Mouse (Mus musculus): ENCODE measurements at regions not wholly inside any gene's neighbourhood (a gene's known extent, or its start where the extent isn't known, plus 50 kb on each side); places are given as distances from the start of the nearest gene placed in this dataset.

GRCm38 (mm10) chr5:64683419-64683818, 119.8 kb upstream of the Klf3 start:
- ATAC-seq (replicated peaks; ENCODE audit: insufficient number of reproducible peaks, insufficient read depth, low FRiP score, low read depth), result no peak
- no peaks in the 10 kb centered on the region for H3K9me3 ChIP-seq (replicated peaks)
- WGBS, result 81% methylated on average over 4 of the region's 4 CpGs
- H3K9ac ChIP-seq, result no peak overlapping the region
- no peak overlapping the region for H3K4me2 ChIP-seq
- no peaks in the 10 kb centered on the region for H3K27me3 ChIP-seq
- H3K4me3 ChIP-seq, result no peak overlapping the region
- H3K36me3 ChIP-seq, result no peaks in the 10 kb centered on the region
- no peak overlapping the region for H3K27ac ChIP-seq
- peaks cover 13% of the 10 kb centered on the region; the same call in 1 of the 2 replicates for H3K4me1 ChIP-seq (replicated peaks)

GRCm38 (mm10) chr5:64684275-64684674, 118.9 kb upstream of the Klf3 start:
- ATAC-seq (replicated peaks; ENCODE audit: insufficient number of reproducible peaks, insufficient read depth, low FRiP score, low read depth), result no peak
- Histone ChIP-seq H3K4me1 (replicated peaks) (peaks cover 13% of the 10 kb centered on the region; the same call in 1 of the 2 replicates), H3K9ac (no peak overlapping the region), H3K4me2 (no peak overlapping the region), H3K27me3 (no peaks in the 10 kb centered on the region), H3K36me3 (no peaks in the 10 kb centered on the region), H3K9me3 (replicated peaks) (no peaks in the 10 kb centered on the region), H3K4me3 (no peak overlapping the region), H3K27ac (no peak overlapping the region)
- WGBS, result 69% methylated on average over 5 of the region's 5 CpGs

DNA sequence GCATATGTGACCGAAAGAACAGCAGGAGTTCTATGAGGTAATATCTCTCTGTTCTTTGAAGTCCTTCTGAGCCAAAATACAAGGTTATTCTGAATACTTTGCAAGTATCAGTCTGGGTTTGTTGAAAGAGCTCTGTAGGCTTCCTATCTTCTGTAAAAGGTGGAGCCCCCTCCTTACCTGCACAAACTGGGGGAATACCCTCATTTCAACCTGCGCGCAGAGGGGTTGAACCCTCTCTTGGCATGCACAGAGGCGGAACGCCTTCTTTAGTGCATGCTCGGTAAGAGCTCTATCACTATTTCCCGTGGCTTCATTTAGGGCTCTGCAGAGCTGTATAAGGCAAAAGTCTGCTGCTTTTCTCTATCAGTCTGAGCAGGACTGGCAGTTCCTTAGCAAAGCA, 113.0 kb upstream of the Klf3 start:
- no peaks in the 10 kb centered on the region for H3K9me3 ChIP-seq (replicated peaks)
- H3K9ac ChIP-seq, result no peak overlapping the region
- H3K27me3 ChIP-seq, result no peaks in the 10 kb centered on the region
- ATAC-seq (replicated peaks; ENCODE audit: insufficient number of reproducible peaks, insufficient read depth, low FRiP score, low read depth), result no peak
- no peak overlapping the region for H3K4me3 ChIP-seq
- 80% methylated on average over 7 of the region's 7 CpGs for WGBS
- no peaks in the 10 kb centered on the region for H3K4me1 ChIP-seq (replicated peaks)
- H3K36me3 ChIP-seq, result no peaks in the 10 kb centered on the region
- no peak overlapping the region for H3K27ac ChIP-seq
- H3K4me2 ChIP-seq, result no peak overlapping the region

DNA sequence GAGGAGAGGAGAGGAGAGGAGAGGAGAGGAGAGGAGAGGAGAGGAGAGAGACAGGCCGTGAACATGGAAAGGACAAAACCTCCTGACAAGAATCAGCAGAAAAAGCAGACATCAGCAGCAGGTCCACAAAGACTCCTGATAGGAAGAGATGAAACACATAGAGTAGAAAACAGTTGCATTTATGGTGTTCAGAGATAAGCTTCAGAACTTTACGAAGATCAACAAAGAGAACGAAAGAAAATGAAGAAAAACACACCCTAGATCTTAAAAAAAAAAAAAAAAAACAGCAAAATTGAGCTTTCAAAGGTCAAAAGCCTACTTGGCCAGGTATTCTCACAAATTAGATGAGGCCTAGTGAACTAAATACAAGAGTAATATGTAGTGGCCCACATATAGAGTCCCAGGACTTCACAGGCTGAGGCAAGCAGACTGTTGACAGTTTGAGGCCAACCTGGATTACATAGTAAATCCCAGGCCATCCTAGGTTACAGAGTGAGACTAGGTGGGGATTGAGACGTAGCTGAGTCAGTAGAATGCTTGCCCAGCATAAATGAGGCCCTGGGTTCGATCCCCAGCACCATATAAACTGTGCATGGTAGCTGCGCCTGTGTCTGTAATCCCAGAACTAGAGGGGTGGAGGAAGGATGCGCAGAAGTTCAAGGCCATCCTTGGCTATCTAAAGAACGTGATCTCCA, 111.6 kb upstream of the Klf3 start:
- H3K27me3 ChIP-seq, result no peaks in the 10 kb centered on the region
- no peak overlapping the region for H3K9ac ChIP-seq
- H3K9me3 ChIP-seq (replicated peaks), result no peaks in the 10 kb centered on the region
- no peak overlapping the region for H3K4me2 ChIP-seq
- ATAC-seq (replicated peaks; ENCODE audit: insufficient number of reproducible peaks, insufficient read depth, low FRiP score, low read depth), result no peak
- no peaks in the 10 kb centered on the region for H3K36me3 ChIP-seq
- 91% methylated on average over 8 of the region's 8 CpGs for WGBS
- H3K4me1 ChIP-seq (replicated peaks), result no peaks in the 10 kb centered on the region
- no peak overlapping the region for H3K27ac ChIP-seq
- H3K4me3 ChIP-seq, result no peak overlapping the region

DNA sequence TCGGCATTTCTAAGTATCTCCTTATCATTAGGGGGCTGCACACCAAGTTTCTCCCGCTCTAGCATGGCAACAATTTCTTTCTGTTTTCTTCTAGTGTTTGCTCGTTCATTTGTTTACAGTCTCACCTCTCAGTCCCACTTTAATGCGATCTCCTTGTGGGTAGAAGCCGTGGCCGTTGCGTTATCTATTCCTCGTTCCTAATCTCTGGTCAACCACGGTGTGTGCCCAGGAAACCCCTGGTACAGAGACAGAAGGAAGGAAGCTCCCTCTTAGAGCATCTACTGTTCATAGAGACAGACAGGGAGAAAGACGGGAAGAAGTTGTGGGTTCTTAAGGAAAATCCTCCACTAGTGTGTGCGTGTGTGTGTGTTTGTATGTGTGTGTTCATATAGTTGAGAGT, 110.9 kb upstream of the Klf3 start:
- Histone ChIP-seq H3K36me3 (no peaks in the 10 kb centered on the region), H3K27me3 (no peaks in the 10 kb centered on the region), H3K4me2 (no peak overlapping the region), H3K9me3 (replicated peaks) (no peaks in the 10 kb centered on the region), H3K4me1 (replicated peaks) (no peaks in the 10 kb centered on the region), H3K9ac (no peak overlapping the region), H3K4me3 (no peak overlapping the region), H3K27ac (no peak overlapping the region)
- no peak for ATAC-seq (replicated peaks; ENCODE audit: insufficient number of reproducible peaks, insufficient read depth, low FRiP score, low read depth)
- WGBS, result 84% methylated on average over 11 of the region's 11 CpGs

GRCm38 (mm10) chr5:64693616-64694015, 109.6 kb upstream of the Klf3 start:
- Histone ChIP-seq H3K9ac (no peak overlapping the region), H3K9me3 (replicated peaks) (no peaks in the 10 kb centered on the region), H3K36me3 (no peaks in the 10 kb centered on the region), H3K4me2 (no peak overlapping the region), H3K27me3 (no peaks in the 10 kb centered on the region), H3K4me3 (no peak overlapping the region), H3K27ac (no peak overlapping the region), H3K4me1 (replicated peaks) (no peaks in the 10 kb centered on the region)
- no peak for ATAC-seq (replicated peaks; ENCODE audit: insufficient number of reproducible peaks, insufficient read depth, low FRiP score, low read depth)
- 60% methylated on average over 8 of the region's 8 CpGs for WGBS

- no peak overlapping the region for H3K27ac ChIP-seq
- H3K4me1 ChIP-seq (replicated peaks), result no peaks in the 10 kb centered on the region
- no peak overlapping the region for H3K4me3 ChIP-seq
- H3K36me3 ChIP-seq, result no peaks in the 10 kb centered on the region
- H3K9ac ChIP-seq, result no peak overlapping the region
- H3K4me2 ChIP-seq, result no peak overlapping the region
- H3K9me3 ChIP-seq (replicated peaks), result no peaks in the 10 kb centered on the region
- 90% methylated on average over 8 of the region's 8 CpGs for WGBS
- no peak for ATAC-seq (replicated peaks; ENCODE audit: insufficient number of reproducible peaks, insufficient read depth, low FRiP score, low read depth)
- H3K27me3 ChIP-seq, result no peaks in the 10 kb centered on the region
Observed at GRCm38 (mm10) chr5:64694606-64695005, 108.6 kb upstream of the Klf3 start.

- Histone ChIP-seq H3K9ac (no peak overlapping the region), H3K4me2 (no peak overlapping the region), H3K9me3 (replicated peaks) (no peaks in the 10 kb centered on the region), H3K27ac (no peak overlapping the region), H3K4me3 (no peak overlapping the region), H3K27me3 (no peaks in the 10 kb centered on the region), H3K4me1 (replicated peaks) (peaks cover 2% of the 10 kb centered on the region; the same call in 1 of the 2 replicates), H3K36me3 (no peaks in the 10 kb centered on the region)
- 82% methylated on average over 14 of the region's 14 CpGs for WGBS
- ATAC-seq (replicated peaks; ENCODE audit: insufficient number of reproducible peaks, insufficient read depth, low FRiP score, low read depth), result no peak
Observed at GRCm38 (mm10) chr5:64696099-64696498, 107.1 kb upstream of the Klf3 start.

DNA sequence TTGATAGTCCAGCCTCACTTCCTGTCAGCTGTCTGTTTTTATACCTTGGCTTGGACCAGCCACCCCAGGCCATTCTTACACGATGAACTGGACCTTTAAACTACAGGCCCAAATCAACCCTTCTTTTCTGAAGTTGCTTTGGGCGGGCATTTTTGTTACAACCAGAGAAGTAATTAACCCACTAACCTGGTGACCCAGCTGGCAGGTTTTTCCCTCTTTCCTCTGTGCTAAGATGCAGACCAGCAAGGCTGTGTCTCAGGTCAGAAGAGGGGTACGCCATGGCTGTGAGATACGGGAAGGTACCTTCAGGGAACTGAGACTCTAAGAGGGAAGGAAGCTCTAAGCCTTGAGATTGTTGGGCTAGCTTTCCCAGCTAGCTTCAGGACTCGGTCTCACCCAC, 105.7 kb upstream of the Klf3 start:
- Histone ChIP-seq H3K4me1 (replicated peaks) (peaks cover 14% of the 10 kb centered on the region), H3K9me3 (replicated peaks) (no peaks in the 10 kb centered on the region), H3K36me3 (no peaks in the 10 kb centered on the region), H3K4me3 (no peak overlapping the region), H3K9ac (no peak overlapping the region), H3K27me3 (no peaks in the 10 kb centered on the region), H3K27ac (no peak overlapping the region), H3K4me2 (no peak overlapping the region)
- ATAC-seq (replicated peaks; ENCODE audit: insufficient number of reproducible peaks, insufficient read depth, low FRiP score, low read depth), result no peak
- WGBS, result 91% methylated on average over 5 of the region's 5 CpGs

GRCm38 (mm10) chr5:64698458-64699116, 104.6 kb upstream of the Klf3 start:
- 88% methylated on average over 6 of the region's 6 CpGs for WGBS

DNA sequence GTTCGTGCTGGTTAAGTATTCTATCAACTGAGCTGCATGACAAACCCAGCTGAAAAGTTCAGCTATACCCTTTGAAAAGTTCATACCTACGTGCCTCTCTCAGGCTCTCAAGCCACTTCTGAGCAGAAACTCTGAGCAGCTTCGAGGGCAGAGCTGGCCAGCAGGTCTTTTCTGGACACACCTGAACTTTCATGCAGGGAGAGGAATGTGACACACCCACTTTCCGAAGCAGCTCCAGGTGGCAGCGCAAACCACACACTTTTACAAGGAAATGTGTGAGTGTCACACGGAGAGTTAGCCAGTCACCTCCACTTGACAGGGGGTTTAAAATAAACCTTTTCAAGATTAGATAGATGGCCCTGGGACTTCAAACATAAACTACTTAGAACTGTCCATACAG, 103.2 kb upstream of the Klf3 start:
- 37% methylated on average over 6 of the region's 6 CpGs for WGBS
- peaks cover 31% of the 10 kb centered on the region for H3K4me1 ChIP-seq (replicated peaks)
- ATAC-seq (replicated peaks; ENCODE audit: insufficient number of reproducible peaks, insufficient read depth, low FRiP score, low read depth), result no peak

More at GRCm38 (mm10) chr5:64698458-64699116, 104.6 kb upstream of the Klf3 start:
- Histone ChIP-seq H3K4me1 (replicated peaks) (peaks cover 22% of the 10 kb centered on the region), H3K36me3 (no peaks in the 10 kb centered on the region), H3K9ac (no peak overlapping the region), H3K9me3 (replicated peaks) (no peaks in the 10 kb centered on the region), H3K4me3 (no peak overlapping the region), H3K27ac (no peak overlapping the region), H3K27me3 (no peaks in the 10 kb centered on the region), H3K4me2 (no peak overlapping the region)
- ATAC-seq (replicated peaks; ENCODE audit: insufficient number of reproducible peaks, insufficient read depth, low FRiP score, low read depth), result no peak

More for the DNA sequence above, 103.2 kb upstream of the Klf3 start:
- H3K27me3 ChIP-seq, result no peaks in the 10 kb centered on the region
- H3K36me3 ChIP-seq, result no peaks in the 10 kb centered on the region
- no peak overlapping the region for H3K27ac ChIP-seq
- no peak overlapping the region for H3K4me2 ChIP-seq
- no peak overlapping the region for H3K4me3 ChIP-seq
- no peak overlapping the region for H3K9ac ChIP-seq
- no peaks in the 10 kb centered on the region for H3K9me3 ChIP-seq (replicated peaks)
